Mouse (Mus musculus): ENCODE data around the gene B4galnt1. TPM values are rescaled to one million over a fixed set of nuclear protein-coding genes. Genes with fewer than 3 reads are reported as not detected.
"Not testable (repeated sequence)": the region's sequence is repeated elsewhere in the genome, so short reads cannot be mapped to it uniquely, and the experiment has no call there.

B4galnt1 gene
- polyA plus RNA-seq, 1 experiment = 81.2 TPM

DNA sequence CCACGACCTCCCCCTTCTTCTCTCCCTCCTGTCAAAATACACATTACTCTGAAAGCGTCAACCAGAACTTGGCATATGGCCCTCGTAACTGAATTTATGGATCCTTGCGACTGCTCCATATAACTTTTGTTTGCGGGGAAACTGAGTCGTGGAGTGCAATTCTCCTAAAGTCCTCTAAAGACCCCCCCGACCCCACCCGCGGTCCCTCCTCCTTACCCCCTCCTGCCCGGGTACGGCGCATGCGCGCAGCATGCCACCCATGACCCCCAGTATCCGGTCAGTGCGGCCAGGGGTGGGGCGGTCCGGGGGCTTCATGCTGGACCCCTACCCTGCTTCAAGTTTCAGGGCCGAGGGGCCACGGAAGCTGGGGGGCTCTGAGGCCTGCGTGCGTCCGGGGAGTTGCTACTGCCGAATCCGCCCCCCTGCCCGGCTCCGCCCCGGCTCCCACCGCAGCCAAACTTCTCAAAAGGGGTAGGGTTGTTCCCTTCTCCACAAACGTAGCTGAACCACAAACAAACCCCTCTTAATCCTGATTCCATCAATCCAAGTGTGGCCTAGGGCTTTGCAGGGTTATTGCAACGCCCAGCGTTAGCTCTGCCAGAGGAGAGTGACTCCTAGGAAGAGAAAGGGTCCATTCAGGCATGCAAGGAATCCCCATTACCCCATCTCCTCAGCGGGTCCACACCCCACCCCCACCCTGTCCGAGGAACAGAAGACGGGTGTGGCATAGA is 24.8 kb downstream of the B4galnt1 start, which contains the start of gene Arhgef25:
TSS of gene Arhgef25 (minus strand) at position 433 of the 731 bp plus-strand sequence.
- TF ChIP-seq POLR2A (IDR thresholded peaks at IDR 0.05; ENCODE audit: borderline replicate concordance, extremely low read depth, low read depth, low read length) (0 out of 2 replicates have a peak, but pooled peaks have one; percentile 7), CTCF (IDR thresholded peaks at IDR 0.05; ENCODE audit: insufficient read depth, low read length) (no peak)
- Histone ChIP-seq H3K4me3 (replicated peaks; ENCODE audit: extremely low read depth, low read depth, low read length) (peak within 1 kb of the TSS; percentile 54), H3K4me1 (ENCODE audit: control insufficient read depth, insufficient read depth, low read length) (peaks cover 2% of the 10 kb centered on the region)
- peak; percentile 49 for DNase-seq
- WGBS = 12% methylated on average over 35 of the region's 35 CpGs

DNA sequence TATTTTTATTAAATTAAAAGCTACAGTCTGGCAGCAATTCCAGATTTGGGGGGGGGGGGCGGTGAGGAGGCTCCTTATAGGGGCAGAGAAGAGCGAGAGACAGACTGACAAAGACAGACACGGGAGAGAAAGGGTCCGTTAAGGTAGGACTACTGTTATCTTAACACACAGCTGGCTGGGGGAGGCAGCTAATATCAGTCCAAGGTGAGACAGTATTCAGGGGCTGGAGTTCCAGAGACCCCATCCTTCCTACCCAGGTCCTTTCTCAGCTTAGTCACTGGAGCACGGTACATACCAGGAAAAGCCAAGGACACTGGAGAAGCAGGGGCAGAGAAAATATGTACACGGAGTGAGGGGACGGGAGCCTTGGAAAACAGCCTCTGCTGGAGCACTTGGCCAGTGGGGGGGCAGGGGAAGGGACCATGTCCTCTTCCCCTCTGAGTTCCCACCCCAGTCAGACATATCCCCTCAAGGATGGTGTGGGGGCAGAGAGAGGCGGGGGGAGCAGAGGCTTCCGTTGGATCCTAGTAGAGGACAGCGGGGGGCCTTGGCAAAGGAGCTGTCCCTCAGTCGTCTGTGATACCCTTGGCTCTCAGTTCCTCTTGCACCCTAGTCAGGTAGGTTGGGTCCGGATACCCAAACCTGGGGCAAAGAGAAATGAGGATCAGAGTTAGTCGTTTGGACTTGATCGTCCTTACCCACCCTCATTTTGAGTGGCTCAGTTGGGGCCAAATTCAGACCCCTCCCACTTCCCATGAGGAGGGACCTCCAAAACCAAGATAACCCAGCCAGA is 25.6 kb downstream of the B4galnt1 start:
- no peak for DNase-seq
- Histone ChIP-seq H3K4me1 (ENCODE audit: control insufficient read depth, insufficient read depth, low read length) (peaks cover 3% of the 10 kb centered on the region), H3K4me3 (replicated peaks; ENCODE audit: extremely low read depth, low read depth, low read length) (no peak overlapping the region)
- TF ChIP-seq POLR2A (IDR thresholded peaks at IDR 0.05; ENCODE audit: borderline replicate concordance, extremely low read depth, low read depth, low read length) (no peak), CTCF (IDR thresholded peaks at IDR 0.05; ENCODE audit: insufficient read depth, low read length) (no peak)
- 65% methylated on average over 14 of the region's 14 CpGs for WGBS

- TF ChIP-seq CTCF (IDR thresholded peaks at IDR 0.05; ENCODE audit: insufficient read depth, low read length) (no peak), POLR2A (IDR thresholded peaks at IDR 0.05; ENCODE audit: borderline replicate concordance, extremely low read depth, low read depth, low read length) (no peak)
- peaks cover 3% of the 10 kb centered on the region for H3K4me1 ChIP-seq (ENCODE audit: control insufficient read depth, insufficient read depth, low read length)
- DNase-seq = no peak
- WGBS = 73% methylated on average over 19 of the region's 19 CpGs
- H3K4me3 ChIP-seq (replicated peaks; ENCODE audit: extremely low read depth, low read depth, low read length) = no peak overlapping the region
These were observed 26.4 kb downstream of the B4galnt1 start for GRCm38 (mm10) chr10:127191191-127192056.

DNA sequence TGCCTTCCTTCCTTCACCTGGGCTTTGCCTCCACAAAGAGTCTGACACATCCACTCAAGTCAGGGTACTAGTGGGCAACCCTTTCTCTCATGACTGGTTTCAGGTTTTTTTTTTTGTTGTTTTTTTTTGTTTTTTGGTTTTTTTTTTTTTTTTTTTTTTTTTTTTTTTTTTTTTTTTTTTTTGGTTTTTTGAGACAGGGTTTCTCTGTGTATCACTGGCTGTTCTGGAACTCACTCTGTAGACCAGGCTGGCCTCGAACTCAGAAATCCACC is 27.0 kb downstream of the B4galnt1 start:
- not testable (repeated sequence) for DNase-seq; H3K4me3 ChIP-seq (replicated peaks; ENCODE audit: extremely low read depth, low read depth, low read length); H3K4me1 ChIP-seq (ENCODE audit: control insufficient read depth, insufficient read depth, low read length)
- WGBS = 78% methylated on average over 1 of the region's 1 CpGs

GRCm38 (mm10) chr10:127193011-127193410 is 28.0 kb downstream of the B4galnt1 start:
- 93% methylated on average over 9 of the region's 9 CpGs for WGBS
- peaks cover 6% of the 10 kb centered on the region for H3K4me1 ChIP-seq (ENCODE audit: control insufficient read depth, insufficient read depth, low read length)
- DNase-seq = no peak
- TF ChIP-seq CTCF (IDR thresholded peaks at IDR 0.05; ENCODE audit: insufficient read depth, low read length) (no peak), POLR2A (IDR thresholded peaks at IDR 0.05; ENCODE audit: borderline replicate concordance, extremely low read depth, low read depth, low read length) (no peak)
- no peak overlapping the region for H3K4me3 ChIP-seq (replicated peaks; ENCODE audit: extremely low read depth, low read depth, low read length)

DNA sequence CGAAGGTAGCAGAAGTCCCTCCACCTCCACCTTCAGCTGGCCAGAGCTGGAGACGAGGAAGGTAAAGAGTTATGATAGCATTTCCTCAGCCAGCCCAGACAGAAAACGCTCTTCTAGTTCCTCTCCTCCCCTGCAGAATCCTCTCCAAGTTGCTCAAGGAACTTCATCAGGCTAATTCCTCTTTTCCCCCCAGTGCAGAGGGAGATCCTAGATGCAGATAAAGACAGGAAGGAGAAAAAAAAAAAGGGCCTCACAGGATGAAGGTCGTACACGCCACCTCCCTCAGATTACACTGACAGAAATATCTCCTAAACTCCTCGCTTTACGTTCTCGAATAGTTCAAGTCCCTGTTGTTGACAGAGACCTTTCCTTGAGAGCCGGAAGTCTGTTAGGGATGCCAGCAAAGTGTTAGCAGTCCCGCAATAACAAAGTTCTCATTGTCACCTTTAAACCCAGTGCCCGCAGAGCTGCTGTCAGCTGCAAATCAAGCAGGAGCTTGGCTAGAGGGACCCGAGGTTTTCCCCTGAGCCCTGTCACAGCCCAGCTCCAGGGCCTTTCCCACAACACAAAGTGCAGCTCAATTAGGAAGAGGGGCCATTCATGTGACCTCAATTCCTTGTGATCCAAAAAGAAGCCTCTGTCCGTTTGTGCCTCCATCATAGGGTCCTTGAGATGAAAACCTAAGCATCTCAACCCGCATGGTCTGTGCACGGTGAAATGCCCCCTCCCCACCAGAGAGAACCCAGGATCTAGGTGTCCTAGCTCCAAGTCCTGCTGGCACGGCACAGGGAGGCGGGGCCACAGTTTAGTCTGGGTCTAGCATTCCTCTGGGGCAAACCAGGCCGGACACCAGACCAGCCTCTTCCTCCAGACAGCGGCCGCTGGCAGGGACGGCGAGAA is 29.7 kb downstream of the B4galnt1 start:
- 7% methylated on average over 22 of the region's 22 CpGs for WGBS
- Histone ChIP-seq H3K4me1 (ENCODE audit: control insufficient read depth, insufficient read depth, low read length) (peaks cover 6% of the 10 kb centered on the region), H3K4me3 (replicated peaks; ENCODE audit: extremely low read depth, low read depth, low read length) (peak overlapping the region; percentile 80)
- TF ChIP-seq CTCF (IDR thresholded peaks at IDR 0.05; ENCODE audit: insufficient read depth, low read length) (no peak), POLR2A (IDR thresholded peaks at IDR 0.05; ENCODE audit: borderline replicate concordance, extremely low read depth, low read depth, low read length) (peak; percentile 58; the same call in 1 of the 2 replicates)
- peak; percentile 73 for DNase-seq

GRCm38 (mm10) chr10:127195328-127196129 is 30.5 kb downstream of the B4galnt1 start, which contains the start of gene Dtx3:
Gene Dtx3, minus strand, starts transcription at chr10:127195728.
- under 1% methylated on average over 47 of the region's 47 CpGs for WGBS
- peak; percentile 28; the same call in 1 of the 2 replicates for TF ChIP-seq POLR2A (IDR thresholded peaks at IDR 0.05; ENCODE audit: borderline replicate concordance, extremely low read depth, low read depth, low read length)
- TF ChIP-seq CTCF (IDR thresholded peaks at IDR 0.05; ENCODE audit: insufficient read depth, low read length) = no peak
- H3K4me3 ChIP-seq (replicated peaks; ENCODE audit: extremely low read depth, low read depth, low read length) = peak within 1 kb of the TSS; percentile 80
- H3K4me1 ChIP-seq (ENCODE audit: control insufficient read depth, insufficient read depth, low read length) = peaks cover 6% of the 10 kb centered on the region
- peak; percentile 45 for DNase-seq

GRCm38 (mm10) chr10:127196392-127196791 is 31.4 kb downstream of the B4galnt1 start:
- peak; percentile 38 for DNase-seq
- peaks cover 6% of the 10 kb centered on the region for H3K4me1 ChIP-seq (ENCODE audit: control insufficient read depth, insufficient read depth, low read length)
- peak overlapping the region; percentile 25 for H3K4me3 ChIP-seq (replicated peaks; ENCODE audit: extremely low read depth, low read depth, low read length)
- 10% methylated on average over 5 of the region's 5 CpGs for WGBS
- no peak for TF ChIP-seq CTCF (IDR thresholded peaks at IDR 0.05; ENCODE audit: insufficient read depth, low read length)
